Mouse (Mus musculus) limb, embryonic 10.5 days (tissue): ENCODE measurements around the gene Serpina3i. TPM values are rescaled to one million over a fixed set of nuclear protein-coding genes. Genes with fewer than 3 reads are reported as not detected.
"Not testable (repeated sequence)": the region's sequence is repeated elsewhere in the genome, so short reads cannot be mapped to it uniquely, and the experiment has no call there.

ENCODE experiments used
- DNase-seq: peaks from one replicate; pipeline ENCODE4 v3.0.0-alpha.2; 2017; ENCODE audit warnings: low spot score
- H3K27ac ChIP-seq: fragments of 300-500 bp; sonication (generic); 2 replicates; pipeline ENCODE4 v1.5.1; 2016; ENCODE audit warnings: mild to moderate bottlenecking
- H3K27me3 ChIP-seq: fragments of 300-500 bp; sonication (generic); 2 replicates; pipeline ENCODE4 v1.6.1; 2016; ENCODE audit warnings: low read depth, mild to moderate bottlenecking; ENCODE audit not compliant: poor library complexity, severe bottlenecking
- H3K36me3 ChIP-seq: fragments of 300-500 bp; sonication (generic); 2 replicates; pipeline ENCODE4 v1.6.1; 2016; ENCODE audit warnings: mild to moderate bottlenecking, moderate library complexity
- H3K4me1 ChIP-seq: fragments of 300-500 bp; sonication (generic); 2 replicates; pipeline ENCODE4 v1.6.1; 2016
- H3K4me3 ChIP-seq: fragments of 300-500 bp; sonication (generic); 2 replicates; pipeline ENCODE4 v1.5.1; 2016; ENCODE audit warnings: mild to moderate bottlenecking, moderate library complexity
- H3K9me3 ChIP-seq: fragments of 300-500 bp; sonication (generic); replicated peaks from 2 replicates; pipeline ENCODE4 v1.6.1; 2016; ENCODE audit warnings: mild to moderate bottlenecking
- WGBS: fragments of 180-500 bp; shearing (Covaris S2); methylation state at CpG from one replicate; pipeline ENCODE4 v1.1.7; 2016; 5-methylcytosine and 5-hydroxymethylcytosine counted together
- polyA plus RNA-seq: library from polyadenylated mRNA; unstranded; fragments of >200 nt; fragmentation: Nextera tagmentation; extraction: Ambion mirVana; gene quantifications from 2 replicates; pipeline ENCODE4 v1.2.1, GENCODE M21; 2016

The Serpina3i gene
- polyA plus RNA-seq: 0.14 and 0.39 TPM in 2 replicates

DNA sequence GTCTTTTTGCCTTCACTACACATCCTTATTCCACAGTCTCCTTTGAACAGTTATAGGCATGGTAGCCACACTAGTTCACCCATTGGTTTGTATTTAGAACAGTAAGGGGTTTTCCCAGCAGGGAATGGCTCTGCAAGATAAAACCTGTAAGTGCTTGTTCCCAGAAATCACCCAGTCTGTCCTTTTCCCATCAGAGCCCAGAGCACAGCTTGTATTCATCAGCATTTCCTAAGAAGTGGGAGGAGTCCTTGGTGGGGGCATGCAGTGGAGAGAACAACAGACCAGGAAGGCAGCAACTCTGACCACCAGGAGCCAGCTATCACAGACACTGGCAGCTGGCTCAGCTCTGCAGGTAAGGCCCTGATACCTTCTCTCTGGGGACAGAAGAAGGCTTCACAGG is at the start of gene Serpina3i:
TSS of gene Serpina3i (plus strand) at position 260 of the 400 bp plus-strand sequence.
- H3K4me3 ChIP-seq: no peak within 1 kb of the TSS
- H3K27me3 ChIP-seq: no peaks in the 10 kb centered on the region
- H3K4me1 ChIP-seq: peaks cover 12% of the 10 kb centered on the region
- DNase-seq: no peak
- no peaks in the 10 kb centered on the region for H3K36me3 ChIP-seq
- no peak within 1 kb of the TSS for H3K27ac ChIP-seq
- H3K9me3 ChIP-seq: no peaks in the 10 kb centered on the region

- Histone ChIP-seq H3K4me3 (no peak overlapping the region), H3K36me3 (no peaks in the 10 kb centered on the region), H3K4me1 (no peaks in the 10 kb centered on the region), H3K27ac (no peak overlapping the region), H3K9me3 (no peaks in the 10 kb centered on the region), H3K27me3 (no peaks in the 10 kb centered on the region)
- WGBS: 88% methylated on average over 2 of the region's 2 CpGs
- DNase-seq: no peak
Measured at GRCm38 (mm10) chr12:104213689-104214444, 49.1 kb upstream of the Serpina3i start.

- no peaks in the 10 kb centered on the region for H3K4me1 ChIP-seq
- no peaks in the 10 kb centered on the region for H3K27me3 ChIP-seq
- H3K4me3 ChIP-seq: no peak within 1 kb of the TSS
- 89% methylated on average over 1 of the region's 1 CpGs for WGBS
- H3K36me3 ChIP-seq: no peaks in the 10 kb centered on the region
- no peak for DNase-seq
- no peaks in the 10 kb centered on the region for H3K9me3 ChIP-seq
- H3K27ac ChIP-seq: no peak within 1 kb of the TSS
Measured at GRCm38 (mm10) chr12:104214445-104214753, 48.5 kb upstream of the Serpina3i start, which contains the start of gene Serpina3f. Gene Serpina3f (plus strand): TSS chr12:104214544.

GRCm38 (mm10) chr12:104215249-104215648 is 47.7 kb upstream of the Serpina3i start:
- DNase-seq: no peak
- H3K9me3 ChIP-seq: no peaks in the 10 kb centered on the region
- 85% methylated on average over 1 of the region's 1 CpGs for WGBS
- H3K4me1 ChIP-seq: no peaks in the 10 kb centered on the region
- no peaks in the 10 kb centered on the region for H3K36me3 ChIP-seq
- no peaks in the 10 kb centered on the region for H3K27me3 ChIP-seq
- no peak overlapping the region for H3K4me3 ChIP-seq
- no peak overlapping the region for H3K27ac ChIP-seq

DNA sequence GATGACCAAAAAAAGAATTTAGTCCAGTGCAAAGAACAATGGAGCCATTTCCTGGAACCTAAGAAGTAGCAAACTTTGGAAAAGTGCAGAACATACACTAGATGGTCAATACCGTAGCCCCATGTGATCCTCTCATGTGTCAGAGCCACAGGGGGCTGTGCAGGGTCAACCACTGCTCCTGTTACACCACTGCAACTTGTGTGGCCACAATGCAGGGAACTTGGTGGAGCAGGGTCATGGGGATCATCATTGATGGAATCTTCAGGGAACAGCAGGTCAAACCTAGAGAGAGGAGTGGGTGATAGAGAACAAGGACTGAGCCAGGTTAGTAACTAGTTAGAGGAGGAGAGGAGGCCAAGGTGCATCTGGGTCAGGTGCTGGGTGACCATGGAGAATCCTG is 41.3 kb upstream of the Serpina3i start:
- no peak overlapping the region for H3K27ac ChIP-seq
- H3K4me1 ChIP-seq: no peaks in the 10 kb centered on the region
- H3K36me3 ChIP-seq: no peaks in the 10 kb centered on the region
- WGBS: 85% methylated on average over 1 of the region's 1 CpGs
- no peak overlapping the region for H3K4me3 ChIP-seq
- H3K9me3 ChIP-seq: no peaks in the 10 kb centered on the region
- H3K27me3 ChIP-seq: no peaks in the 10 kb centered on the region
- DNase-seq: no peak

- no peaks in the 10 kb centered on the region for H3K4me1 ChIP-seq
- no peak overlapping the region for H3K4me3 ChIP-seq
- 73% methylated on average over 1 of the region's 1 CpGs for WGBS
- H3K9me3 ChIP-seq: no peaks in the 10 kb centered on the region
- DNase-seq: no peak
- H3K27ac ChIP-seq: no peak overlapping the region
- H3K27me3 ChIP-seq: no peaks in the 10 kb centered on the region
- no peaks in the 10 kb centered on the region for H3K36me3 ChIP-seq
Measured at GRCm38 (mm10) chr12:104223690-104224089, 39.2 kb upstream of the Serpina3i start.

DNA sequence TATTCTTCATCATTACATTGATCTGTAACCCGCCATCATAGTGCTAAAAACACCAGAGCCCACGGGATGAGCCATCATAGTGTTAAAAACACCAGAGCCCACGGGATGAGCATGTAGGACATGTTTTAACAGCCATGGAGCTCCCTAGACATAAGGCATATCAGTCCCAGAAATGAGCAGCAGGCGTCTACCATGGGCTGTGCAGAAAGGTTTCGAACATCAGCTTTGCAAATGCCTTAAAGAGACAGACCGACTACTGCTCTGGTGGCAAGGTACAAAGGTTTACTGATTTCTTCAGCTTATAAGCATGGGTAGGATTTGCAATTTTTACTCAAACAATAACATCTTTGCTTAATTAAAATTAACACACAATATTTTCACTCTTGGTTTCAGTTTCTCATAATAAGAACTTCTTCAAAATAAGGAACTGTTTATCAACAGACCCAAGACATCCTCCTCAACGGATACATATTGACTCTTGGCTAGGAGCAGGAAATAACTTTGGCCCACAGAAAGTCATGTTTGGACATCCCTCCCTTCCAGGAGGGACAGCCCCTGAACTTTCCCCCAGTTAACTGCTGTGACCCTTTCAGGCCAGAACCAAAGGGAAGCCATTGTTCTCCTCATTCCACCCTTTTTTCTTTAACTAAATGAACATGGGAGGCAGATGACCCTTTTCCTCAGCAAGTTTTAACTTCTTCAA is 38.2 kb upstream of the Serpina3i start:
- Histone ChIP-seq H3K36me3 (no peaks in the 10 kb centered on the region), H3K4me1 (no peaks in the 10 kb centered on the region), H3K27ac (no peak overlapping the region), H3K27me3 (no peaks in the 10 kb centered on the region), H3K9me3 (no peaks in the 10 kb centered on the region), H3K4me3 (no peak overlapping the region)
- 81% methylated on average over 7 of the region's 7 CpGs for WGBS
- no peak for DNase-seq

DNA sequence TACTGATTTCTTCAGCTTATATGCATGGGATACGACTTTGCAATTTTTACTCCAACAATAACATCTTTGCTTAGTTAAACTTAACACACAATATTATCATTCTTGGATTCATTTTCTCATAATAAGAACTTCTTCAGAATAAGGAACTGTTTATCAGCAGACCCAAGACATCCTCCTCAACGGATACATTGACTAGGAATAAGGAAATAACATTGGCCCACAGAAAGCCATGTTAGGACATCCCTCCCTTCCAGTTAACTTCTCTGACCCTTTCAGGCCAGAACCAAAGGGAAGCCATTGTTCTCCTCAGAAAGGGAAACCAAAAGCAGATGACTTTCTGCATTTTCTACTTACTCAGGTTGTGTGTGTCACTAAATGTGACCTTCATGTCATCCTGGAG is 32.2 kb upstream of the Serpina3i start:
- H3K27me3 ChIP-seq: no peaks in the 10 kb centered on the region
- WGBS: 84% methylated on average over 2 of the region's 2 CpGs
- no peak overlapping the region for H3K27ac ChIP-seq
- H3K4me1 ChIP-seq: no peaks in the 10 kb centered on the region
- no peaks in the 10 kb centered on the region for H3K9me3 ChIP-seq
- H3K36me3 ChIP-seq: no peaks in the 10 kb centered on the region
- no peak overlapping the region for H3K4me3 ChIP-seq
- no peak for DNase-seq

DNA sequence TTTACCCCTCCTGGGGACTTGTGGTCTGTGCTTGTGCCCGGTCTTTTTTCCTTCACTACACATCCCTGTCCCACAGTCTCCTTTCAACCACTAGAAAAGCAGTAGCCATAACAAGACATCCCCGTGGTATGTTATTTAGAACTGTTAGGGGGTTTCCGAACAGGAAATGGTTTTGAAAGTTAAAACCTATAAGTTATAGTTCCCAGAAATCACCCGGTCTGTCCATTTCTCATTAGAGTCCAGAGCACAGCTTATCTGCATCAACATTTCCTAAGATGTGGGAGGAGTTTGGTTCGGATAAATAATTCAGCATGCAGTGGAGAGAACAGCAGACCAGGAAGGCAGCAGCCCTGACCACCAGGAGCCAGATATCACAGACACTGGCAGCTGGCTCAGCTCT is 27.0 kb upstream of the Serpina3i start, which contains the start of gene Serpina3g:
TSS of gene Serpina3g (plus strand) at position 331 of the 400 bp plus-strand sequence.
- no peak for DNase-seq
- no peaks in the 10 kb centered on the region for H3K27me3 ChIP-seq
- 79% methylated on average over 5 of the region's 5 CpGs for WGBS
- H3K27ac ChIP-seq: no peak within 1 kb of the TSS
- no peaks in the 10 kb centered on the region for H3K9me3 ChIP-seq
- no peaks in the 10 kb centered on the region for H3K36me3 ChIP-seq
- no peak within 1 kb of the TSS for H3K4me3 ChIP-seq
- H3K4me1 ChIP-seq: no peaks in the 10 kb centered on the region

DNA sequence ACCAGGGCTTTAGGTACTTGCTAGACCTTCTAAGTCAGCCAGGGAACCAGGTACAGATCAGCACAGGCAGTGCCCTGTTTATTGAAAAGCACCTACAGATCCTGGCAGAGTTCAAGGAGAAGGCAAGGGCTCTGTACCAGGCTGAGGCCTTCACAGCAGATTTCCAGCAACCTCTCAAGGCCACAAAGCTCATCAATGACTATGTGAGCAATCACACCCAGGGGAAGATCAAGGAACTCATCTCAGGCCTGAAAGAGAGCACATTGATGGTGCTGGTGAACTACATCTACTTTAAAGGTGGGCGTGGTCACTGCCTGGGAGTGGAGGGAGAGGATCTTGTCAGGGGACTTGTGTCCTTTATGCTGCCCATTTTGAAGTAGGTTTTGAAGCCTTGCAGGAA is 24.9 kb upstream of the Serpina3i start:
- H3K27me3 ChIP-seq, H3K36me3 ChIP-seq, H3K27ac ChIP-seq, DNase-seq, H3K9me3 ChIP-seq, H3K4me1 ChIP-seq, H3K4me3 ChIP-seq: not testable (repeated sequence)
- WGBS: 81% methylated on average over 1 of the region's 1 CpGs

DNA sequence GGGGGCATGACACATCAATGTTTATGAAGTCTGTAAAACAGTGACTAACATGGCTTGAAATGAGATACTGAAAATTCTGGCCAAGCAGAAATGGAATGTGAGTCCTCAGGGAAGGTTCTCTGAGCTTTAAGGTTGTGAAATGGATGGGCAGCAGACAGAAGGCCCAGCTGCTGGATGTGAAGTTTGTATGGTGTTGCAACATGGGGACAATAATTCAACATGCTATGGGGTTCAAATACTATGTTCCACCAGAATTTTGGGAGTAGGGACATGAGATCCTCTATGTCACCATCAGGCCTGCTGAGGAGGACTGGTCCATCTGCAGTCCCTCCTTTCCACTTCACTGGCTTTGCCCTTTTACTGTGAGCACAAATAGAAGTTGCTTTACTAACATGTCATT is 19.6 kb upstream of the Serpina3i start:
- no peak overlapping the region for H3K4me3 ChIP-seq
- no peak for DNase-seq
- H3K4me1 ChIP-seq: peaks cover 6% of the 10 kb centered on the region
- no peaks in the 10 kb centered on the region for H3K27me3 ChIP-seq
- H3K36me3 ChIP-seq: no peaks in the 10 kb centered on the region
- H3K9me3 ChIP-seq: no peaks in the 10 kb centered on the region
- H3K27ac ChIP-seq: no peak overlapping the region

DNA sequence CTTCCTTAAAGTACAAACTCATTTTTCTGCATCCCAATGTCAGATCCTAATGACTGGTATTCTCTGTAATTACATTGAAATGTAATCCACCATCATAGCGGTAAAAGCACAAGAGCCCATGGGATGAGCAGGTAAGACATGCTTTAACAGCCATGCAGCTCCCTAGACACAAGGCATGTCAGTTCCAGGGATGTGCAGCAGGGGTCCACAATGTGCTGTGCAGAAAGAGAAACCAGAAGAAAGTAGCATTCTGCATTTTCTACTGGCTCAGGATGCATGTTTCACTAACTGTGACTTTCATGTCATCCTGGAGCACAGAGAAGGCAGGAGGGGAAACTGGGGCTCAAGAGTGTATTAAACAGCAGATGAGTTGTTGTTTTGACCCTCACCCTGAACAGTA is 17.8 kb upstream of the Serpina3i start:
- Histone ChIP-seq H3K4me3 (no peak overlapping the region), H3K4me1 (peaks cover 6% of the 10 kb centered on the region), H3K9me3 (no peaks in the 10 kb centered on the region), H3K36me3 (no peaks in the 10 kb centered on the region), H3K27ac (no peak overlapping the region), H3K27me3 (no peaks in the 10 kb centered on the region)
- WGBS: 90% methylated on average over 1 of the region's 1 CpGs
- DNase-seq: no peak

DNA sequence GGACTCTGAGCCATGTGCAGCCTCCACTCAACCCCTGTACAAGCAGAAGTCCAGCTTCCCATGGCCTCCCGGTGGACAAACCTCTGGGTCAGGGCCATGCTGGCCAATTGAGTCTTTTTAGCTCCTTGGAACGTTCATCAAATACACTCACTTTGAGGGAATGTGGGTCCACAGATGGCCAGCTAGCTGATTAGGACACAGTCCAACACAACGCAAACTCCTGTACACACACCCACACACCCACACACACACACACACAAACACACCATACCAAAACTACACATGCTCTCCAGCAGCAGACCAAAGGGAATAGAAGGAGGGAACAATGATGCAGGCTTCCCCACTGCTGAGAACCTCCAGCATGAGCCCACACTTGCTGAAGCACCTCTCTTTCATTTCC is 17.3 kb upstream of the Serpina3i start:
- Histone ChIP-seq H3K27ac (no peak overlapping the region), H3K4me1 (peaks cover 6% of the 10 kb centered on the region), H3K36me3 (no peaks in the 10 kb centered on the region), H3K27me3 (no peaks in the 10 kb centered on the region), H3K9me3 (no peaks in the 10 kb centered on the region), H3K4me3 (no peak overlapping the region)
- 83% methylated on average over 3 of the region's 3 CpGs for WGBS
- no peak for DNase-seq
